Mouse (Mus musculus) megakaryocyte, adult 5-6 weeks (primary cell): ENCODE data around the gene Gpr18. TPM values are rescaled to one million over a fixed set of nuclear protein-coding genes. Genes with fewer than 3 reads are reported as not detected.
A peak's percentile ranks its signal among the peaks of the same experiment; 100 is the strongest.

Source experiments
- ATAC-seq: 2 replicates; pipeline ENCODE4 v1.8.0; 2016; ENCODE audit warnings: mild to moderate bottlenecking, inconsistent platforms; ENCODE audit not compliant: poor library complexity, severe bottlenecking
- total RNA-seq, 2 experiments: library from RNA; stranded (forward) in 1 of 2; stranded (reverse) in 1 of 2; fragments of 153-499, 151-499 nt in 1 of 2; fragments of 221-1000, 200-1000 nt in 1 of 2; gene quantifications; 2 replicates each; pipeline versions ENCODE4 v1.2.3 to v1.2.4; 2015 to 2017

Gpr18 gene
- 11.3 and 16.1 TPM in 2 replicates for total RNA-seq (2015)
- total RNA-seq (2017), result 11.9 and 12.9 TPM in 2 replicates

DNA sequence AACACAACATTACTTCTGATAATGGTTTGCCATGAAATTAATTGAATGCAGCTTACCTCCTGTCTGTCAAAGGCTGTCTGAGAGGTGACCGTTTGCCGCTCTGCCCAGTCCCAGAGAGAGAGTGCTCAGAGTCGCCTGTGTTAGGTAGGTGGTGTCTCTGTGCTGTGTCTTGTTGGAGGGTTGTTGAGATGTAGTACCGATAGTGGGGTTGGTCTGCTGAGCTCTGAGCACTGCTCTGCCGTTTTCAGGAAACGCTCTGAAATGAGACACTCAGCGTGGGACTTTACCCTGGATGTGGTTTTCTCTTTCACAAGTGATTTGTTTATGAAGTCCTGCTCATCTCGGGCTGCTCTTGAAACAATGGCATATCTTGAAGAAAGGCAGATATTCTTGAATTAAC is at the start of gene Gpr18:
Gpr18 (minus strand) TSS at position 161 of the 400 bp plus-strand sequence.
- peak; percentile 64 for ATAC-seq

DNA sequence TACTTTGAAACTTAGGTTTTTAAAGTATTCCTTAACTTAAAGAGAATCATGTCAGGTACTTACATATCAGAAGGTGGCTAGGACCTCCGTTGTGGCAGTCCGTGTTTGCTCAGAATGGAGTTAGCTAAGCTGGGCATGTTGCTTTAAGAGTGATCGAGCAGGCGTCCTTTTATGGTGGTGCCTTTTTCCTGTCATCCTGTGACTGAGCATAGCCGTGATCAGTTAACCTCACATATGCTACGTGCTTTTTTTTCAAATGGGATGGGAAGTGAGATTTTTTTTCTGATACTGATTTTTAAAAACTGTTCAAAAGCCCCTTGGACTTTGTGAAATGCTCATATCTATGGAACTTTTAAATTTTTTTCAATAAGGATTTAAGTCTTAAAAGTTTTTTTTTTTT is 49.4 kb upstream of the Gpr18 start, which contains the start of gene Gpr183:
Gpr183 (minus strand) TSS at position 206 of the 400 bp plus-strand sequence.
- ATAC-seq, result peak; percentile 58

DNA sequence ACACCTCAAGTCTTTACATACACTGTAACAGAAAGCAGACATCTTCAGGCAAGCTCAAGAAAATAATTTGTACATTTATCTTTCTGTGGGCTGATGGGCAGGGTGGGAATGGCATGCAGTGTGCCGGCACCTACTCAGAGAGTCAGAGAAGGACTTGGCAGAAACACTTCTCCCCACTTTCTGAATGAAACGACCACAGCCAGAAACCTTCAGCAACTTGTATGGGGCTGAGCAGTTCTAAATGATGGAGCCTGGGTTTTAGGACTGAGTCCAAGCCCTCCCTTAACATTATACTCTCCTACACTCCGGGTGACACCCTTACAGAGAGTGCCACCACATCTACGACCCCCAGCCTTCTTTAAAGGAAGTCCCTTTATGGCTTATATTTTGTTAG is 48.4 kb upstream of the Gpr18 start:
- no peak for ATAC-seq

DNA sequence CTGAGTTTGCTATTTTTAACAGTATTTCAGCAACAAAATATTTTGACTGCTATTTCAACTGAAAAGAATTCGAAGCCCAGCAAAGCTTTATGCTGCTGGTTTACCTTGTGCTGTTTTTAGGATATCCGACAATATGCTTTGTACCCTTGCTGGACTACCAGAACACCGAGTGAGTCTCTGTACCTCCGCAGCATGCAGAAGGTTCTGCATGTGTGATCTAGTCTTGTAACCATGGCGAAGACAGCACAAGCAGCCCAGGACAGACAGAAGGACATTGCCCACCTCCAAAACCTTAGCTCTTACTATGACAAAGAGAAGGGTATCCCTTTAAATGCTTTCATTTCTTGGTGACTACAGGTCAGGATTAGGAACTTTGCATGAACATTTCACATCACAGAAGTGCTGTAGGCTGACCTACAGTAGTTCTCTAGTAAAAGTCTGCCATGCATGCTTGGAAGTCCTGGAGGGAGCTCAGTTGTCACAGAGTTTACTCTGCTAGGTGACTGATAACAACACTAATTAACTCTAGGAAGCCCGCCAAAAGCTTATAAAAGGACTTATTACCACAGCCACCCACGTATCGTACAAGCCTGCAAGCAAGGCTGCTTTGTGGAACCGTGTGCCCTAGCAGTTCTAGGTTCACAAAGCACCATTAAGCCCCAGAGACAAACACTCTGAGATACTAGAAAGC is 47.8 kb upstream of the Gpr18 start:
- no peak for ATAC-seq

DNA sequence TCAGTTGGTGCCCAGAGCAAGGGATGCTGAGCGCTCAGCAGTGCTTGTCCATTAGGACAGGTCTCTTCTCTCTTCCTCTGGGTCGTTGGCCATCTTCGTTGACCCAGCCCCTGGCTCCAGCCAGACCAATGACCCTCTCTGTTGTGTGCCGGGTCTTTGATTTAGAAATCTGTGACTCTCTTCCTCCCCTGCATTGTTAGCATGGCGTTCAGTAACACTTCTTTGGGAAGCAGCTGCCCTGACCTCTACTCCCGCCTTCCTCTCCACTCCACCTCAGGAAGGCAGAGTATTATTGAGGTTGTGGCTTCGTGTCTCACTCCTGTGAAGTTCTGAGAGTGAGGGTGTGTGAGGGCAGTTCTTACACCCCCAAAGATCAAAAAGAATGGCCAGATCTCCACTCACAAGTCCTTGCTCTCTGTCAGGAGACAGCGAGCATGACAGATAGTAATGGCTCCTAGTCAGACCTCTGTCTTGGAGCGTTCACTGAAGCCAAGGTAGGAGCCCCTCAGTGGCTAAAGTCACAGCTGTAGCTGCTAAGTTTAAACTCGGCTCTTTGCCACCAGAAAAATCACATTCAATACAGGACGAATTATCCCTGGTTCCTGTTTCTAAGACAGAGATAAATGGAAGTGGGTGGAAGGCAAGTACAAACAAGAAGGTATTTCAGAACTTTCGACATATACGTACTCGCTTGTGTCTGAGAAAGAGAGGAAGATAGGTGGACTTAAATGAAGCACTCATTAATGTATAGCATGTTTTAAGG is 46.7 kb upstream of the Gpr18 start:
- 0 out of 2 replicates have a peak, but pooled peaks have one; percentile 6 for ATAC-seq

DNA sequence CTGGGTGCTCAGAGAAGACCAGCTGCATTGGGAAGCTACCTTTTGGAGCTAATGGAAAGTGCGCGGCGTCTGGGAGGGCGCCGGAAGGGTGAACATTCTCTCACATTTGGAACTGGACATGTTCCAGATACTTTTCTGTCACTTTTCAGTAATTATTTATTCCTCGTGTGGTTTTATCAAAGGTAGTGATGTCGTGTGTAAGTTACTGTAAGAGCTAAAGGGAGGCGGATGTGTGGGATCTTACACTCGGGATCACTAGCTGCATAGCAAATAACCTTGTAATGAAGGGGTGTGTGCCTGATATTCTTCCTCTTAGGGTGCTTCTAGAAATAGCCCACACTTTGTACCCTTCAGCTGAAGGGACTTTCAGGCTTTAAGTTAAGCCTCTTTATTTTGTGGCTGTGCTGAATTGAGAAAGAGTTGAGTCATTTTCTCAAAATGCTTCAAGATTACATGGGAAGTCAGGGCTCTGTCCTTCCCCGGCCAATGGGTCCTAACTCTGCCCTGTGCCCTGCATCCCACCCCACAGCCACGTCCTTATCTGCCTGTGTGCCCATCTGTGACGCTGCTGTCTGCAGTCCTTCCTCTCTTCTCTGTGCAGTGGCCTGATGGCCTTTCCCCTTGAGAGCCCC is 46.0 kb upstream of the Gpr18 start:
- peak; percentile 48 for ATAC-seq

DNA sequence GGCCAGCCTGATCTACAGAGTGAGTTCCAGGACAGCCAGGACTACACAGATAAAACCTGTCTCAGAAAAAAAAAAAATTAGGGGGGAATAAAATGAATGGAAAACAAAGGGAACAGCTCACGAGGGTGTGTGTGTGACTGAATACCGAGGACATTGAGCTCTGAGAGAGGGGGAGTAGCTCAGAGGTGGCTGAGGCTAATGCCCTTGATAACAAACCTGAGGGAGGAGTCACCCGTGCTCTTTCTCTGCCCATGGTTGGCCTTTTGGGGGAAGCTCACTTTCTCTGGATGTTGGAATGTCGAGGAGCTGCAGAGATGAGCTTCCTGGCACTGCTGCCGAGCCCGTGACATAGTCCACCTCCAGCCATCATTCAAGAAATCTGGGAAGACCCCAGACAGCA is 45.4 kb upstream of the Gpr18 start:
- no peak for ATAC-seq

DNA sequence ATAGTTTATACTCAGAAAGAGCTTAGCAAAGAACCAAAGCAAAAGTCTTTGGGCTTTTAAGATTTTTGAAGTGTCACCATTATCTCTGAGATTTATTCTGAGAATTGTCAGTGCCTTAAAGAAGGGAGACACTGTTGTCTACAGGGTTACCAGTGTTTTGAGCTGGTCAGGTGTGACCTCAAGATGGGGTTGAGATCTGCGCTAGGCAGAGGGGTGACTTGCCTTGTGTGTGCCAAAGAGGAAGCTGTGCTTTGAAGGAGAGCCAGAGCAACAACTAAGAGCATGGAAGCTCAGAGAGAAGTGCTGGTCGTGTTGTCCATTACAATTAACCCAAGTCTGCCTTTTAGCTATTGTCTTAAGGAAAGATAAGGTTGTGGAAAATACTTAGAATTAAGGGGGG is 45.0 kb upstream of the Gpr18 start:
- ATAC-seq, result no peak

DNA sequence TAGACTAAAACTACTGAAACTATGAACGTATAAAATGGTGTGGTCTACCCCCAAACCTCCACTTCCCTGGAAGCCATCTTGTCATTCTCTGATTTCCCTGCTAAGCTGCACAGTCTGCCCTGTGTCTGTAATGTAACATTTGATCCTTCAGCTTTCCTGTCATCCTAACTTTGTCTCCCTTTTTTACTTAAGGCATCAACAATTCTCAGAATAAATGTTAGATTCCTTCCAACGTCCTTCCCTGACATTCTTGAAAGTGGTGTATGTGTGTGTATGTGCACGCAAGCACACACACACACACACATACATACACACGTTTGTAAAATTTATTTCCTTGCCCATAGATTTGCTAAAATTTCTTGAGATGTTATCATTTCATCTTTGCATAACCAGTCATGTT is 44.5 kb upstream of the Gpr18 start:
- ATAC-seq, result no peak

DNA sequence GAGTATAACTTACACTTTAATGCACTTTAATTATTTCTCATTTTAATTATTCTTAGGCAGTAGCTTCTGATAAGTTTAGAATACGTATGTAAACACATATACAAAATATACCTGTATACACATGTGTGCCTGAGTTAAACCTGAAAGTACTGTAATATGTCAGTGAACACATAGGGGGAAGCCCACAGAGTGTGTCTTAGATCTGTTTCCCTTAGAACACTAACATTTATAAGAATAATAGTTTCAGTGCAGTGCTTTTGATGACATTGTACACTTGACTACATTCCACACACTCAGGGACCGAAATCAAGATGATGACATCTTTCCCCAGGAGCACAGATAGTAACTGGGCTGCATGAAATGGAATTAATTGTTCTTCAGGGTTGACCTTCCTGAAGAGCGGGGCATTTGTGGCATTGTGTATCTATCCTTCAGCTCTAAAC is 44.0 kb upstream of the Gpr18 start:
- no peak for ATAC-seq

DNA sequence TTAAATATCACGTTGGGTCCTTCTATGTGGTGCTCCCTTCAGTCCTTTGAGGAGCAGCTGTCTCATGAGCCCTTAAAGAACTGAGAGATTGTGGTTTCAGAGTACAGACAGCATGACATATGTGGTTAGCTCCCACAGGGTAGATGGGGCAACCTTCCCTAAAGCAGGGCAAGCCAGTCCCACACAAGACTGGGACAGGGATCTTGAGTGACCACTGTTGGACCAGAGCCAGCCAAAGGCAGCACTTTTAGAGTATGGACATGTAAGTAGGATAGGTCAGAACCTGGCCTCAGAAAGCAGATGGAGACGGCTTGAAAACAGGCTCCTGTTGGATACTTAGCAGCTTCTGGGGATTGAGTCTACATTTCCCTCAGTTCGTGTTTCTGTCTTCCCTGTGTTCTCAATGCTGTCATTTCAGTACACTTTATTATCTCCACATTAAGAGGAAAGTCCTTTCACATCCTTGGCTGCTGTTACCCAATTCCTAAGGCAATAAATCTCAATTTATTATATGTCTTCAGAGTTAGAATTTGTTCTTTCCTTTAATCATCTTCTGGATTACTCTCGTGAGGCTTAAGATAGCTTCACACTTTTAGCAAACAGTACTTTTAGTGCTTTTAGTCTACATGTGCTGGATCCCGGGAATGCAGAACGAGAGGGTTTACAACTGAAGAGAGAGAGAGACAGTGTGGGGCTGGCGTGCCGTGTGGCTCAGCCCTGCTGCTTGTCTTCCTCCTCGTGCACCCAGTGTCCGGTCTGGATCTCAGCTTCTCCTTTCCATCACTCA is 43.4 kb upstream of the Gpr18 start:
- peak; percentile 27 for ATAC-seq

DNA sequence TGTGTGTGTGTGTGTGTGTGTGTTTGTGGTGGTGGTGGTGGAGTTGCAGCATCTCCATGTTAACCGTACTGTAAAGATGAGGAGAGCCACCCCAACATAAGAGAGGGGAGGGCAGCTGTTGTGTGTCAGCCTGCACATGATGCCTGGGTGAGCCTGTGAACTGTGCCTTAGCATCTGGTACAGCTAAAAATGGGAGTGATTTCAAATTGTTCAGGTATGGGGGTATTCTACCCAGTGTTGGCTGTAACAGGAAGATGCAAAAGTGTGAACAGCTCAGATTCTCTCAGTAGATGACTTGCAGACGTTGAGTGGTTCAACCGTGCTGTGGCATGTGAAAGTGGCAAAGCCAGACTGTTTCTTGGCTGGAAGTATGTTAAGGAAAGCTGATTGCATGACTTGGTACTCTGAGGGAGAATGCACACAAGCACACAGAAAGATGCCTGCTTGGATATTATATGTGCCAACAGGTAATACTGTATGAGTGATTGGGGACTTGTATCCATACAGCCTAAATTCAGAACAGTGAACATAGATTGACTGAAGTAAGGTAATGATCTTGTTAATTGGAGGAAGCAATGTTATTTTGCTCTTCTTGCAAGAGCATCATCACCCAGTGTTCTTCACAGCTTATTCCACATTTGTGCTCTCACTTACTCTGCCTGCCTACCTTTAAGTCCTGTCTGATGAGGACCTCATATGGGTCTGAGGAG is 42.6 kb upstream of the Gpr18 start:
- no peak for ATAC-seq

DNA sequence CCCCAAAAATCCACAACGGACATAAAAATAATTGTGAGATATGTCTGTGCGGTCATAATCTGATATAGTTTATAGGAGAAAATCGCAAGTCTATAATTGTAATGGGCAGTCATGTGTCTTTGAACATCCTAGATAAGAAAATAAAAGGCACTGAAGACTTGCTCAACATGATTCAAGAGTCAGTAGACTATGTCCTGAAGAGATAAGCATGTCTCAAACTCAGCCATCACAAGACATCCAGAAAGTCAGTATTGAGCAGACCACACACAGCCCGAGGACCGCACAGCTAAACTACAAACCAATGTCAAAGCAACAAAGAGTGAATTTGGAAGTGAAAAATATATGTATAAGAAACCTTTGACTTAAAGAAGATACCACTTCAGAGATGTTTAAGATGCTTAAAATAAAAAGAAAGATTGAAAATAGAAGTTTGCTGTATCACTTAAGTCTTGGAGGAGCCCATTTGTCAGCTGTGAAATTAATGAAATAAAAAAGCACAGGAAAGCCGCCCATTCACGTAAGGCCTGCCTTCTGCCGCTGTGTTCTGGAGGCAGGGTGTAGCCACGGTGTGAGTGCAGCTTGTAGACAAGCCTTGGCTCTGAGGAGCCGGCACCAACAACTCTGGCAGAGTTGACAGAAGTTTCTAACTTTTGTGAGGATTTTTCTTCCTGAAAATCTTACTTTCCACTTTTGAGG is 41.7 kb upstream of the Gpr18 start:
- no peak for ATAC-seq

DNA sequence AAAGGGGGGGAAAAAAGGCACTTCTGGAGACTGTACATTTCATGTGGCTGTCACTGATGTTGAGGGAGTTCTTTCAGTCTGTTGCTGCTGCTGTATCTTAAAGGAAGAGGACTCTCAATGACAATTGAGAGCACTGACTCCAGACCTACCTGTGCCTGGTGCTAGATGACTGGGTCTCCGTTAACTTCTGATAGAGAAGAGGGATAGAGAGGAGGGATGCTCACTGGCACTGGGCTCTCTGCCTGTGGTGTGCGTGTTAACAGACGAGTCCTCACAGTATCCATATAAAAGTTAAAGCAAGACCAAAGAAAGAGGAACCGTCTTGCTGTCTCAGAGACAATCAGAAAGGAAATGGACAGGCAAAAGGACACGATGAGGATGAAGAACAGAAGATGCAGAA is 40.7 kb upstream of the Gpr18 start:
- no peak for ATAC-seq

DNA sequence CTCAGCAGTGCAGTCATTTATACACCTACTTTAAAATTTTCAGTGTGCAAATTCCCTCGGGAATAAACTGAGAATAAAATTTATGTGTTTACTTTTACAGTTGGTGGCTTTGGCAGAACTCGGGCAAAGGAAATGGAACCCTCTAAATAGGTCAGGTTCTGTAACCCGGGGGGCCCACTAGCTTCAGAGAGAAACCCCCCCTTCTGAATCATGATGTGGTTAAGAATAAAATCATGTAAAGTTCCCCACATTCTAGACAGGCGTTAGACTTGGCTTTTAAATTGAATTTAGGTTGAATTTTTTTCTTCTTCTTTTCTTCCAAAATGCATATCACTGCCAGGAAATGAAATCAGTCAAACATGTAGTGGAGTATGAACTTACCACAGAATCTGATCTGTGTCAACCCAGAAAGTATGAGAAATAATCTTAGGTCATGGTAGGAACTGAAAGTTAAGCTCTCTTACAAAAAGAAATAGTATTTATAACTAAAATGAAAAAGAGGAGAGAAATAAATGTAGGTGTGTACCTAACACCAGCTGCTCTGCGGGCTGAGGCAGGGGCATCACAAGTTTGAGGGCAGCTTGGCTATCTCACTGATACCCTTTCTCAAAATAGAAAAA is 39.7 kb upstream of the Gpr18 start:
- no peak for ATAC-seq

DNA sequence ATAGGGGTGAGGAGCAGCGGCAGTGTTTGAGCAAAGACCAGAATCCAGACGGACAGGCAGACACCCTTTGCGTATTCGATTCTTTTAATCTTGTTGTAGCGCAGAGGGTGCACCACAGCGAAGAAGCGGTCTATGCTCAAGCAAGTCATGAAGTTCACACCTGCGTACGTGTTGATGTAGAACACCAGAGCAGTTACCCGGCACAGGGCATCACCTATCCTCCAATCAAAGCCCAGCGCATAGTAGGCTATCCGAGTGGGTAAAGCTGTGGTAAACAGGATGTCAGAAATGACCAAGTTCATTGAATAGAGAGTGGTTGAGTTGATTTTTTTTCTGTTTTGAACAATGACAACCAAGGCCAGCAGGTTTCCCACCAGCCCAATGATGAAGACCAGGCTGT is 39.0 kb upstream of the Gpr18 start:
- peak; percentile 45 for ATAC-seq

DNA sequence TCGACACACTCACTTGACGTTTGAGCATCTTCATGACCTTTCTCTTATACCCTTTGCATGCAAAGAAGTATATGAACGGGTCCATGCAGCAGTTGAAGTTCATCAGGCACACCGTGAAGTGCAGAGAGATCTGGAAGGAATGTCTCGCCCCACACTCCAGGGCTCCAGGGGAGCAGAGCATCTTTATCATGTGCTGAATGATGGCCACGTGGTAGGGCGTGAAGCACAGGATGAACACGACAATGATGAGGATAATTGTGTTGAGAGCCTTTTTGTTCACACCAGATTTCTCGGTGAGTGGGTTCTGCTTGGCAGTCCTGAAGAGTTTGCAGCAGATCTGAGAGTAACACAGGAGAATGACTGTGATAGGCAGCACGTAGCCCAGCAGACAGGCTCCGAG is 38.5 kb upstream of the Gpr18 start:
- no peak for ATAC-seq

DNA sequence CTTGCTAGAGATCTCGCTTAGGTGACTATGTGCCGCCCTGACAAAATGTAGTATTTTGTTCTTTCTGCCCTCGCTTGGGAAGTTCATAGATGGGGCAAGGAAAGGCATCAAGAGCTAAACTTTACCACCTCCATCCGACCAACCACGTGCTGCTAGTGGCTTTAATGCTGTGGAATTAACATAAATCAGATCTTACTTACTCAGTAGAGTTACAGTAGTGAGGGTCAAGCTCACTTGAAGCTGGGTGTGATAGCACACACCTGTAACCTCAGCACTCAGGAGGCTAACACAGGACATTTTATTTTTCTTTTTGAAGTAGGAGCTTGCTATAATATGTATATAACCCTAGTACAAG is 36.4 kb upstream of the Gpr18 start:
- no peak for ATAC-seq

DNA sequence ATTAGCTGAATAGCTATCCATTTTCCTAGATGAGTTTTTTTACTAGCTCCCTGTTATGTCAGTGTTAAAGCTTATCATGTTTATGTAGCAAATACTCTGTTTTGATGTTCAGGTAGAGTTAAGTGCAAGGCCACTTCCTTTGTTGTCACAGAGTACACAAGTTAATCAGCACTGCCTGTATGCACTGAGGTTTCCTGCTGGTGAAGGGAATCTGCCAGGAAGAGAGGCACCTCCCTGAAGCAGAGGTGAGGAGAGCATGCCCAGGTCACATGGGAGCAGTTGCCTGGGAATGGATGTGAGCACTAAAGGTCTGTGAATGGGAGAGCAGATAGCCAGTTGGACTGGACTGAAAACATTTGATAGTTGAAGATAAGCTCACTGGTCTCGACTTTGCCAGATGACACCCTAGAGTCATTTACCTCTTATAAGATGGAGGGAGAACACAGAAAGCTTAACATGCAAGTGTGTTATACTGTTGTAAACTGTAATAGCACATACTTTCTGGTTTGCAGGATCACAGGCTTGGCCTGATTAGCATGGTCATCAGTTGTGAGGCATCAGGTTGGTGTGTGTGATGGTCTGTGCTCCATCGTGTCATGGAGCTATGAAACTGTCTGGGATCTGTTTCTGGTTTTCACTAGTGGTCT is 35.9 kb upstream of the Gpr18 start:
- ATAC-seq, result no peak
